Mouse (Mus musculus): ENCODE measurements around the gene Ddx27. TPM values are rescaled to one million over a fixed set of nuclear protein-coding genes. Genes with fewer than 3 reads are reported as not detected.

Gene Ddx27
- polyA plus RNA-seq, 1 experiment from 2014 or later, result 43.6 TPM

GRCm38 (mm10) chr2:167009483-167009882 is 5.5 kb upstream of the Ddx27 start:
- WGBS, result 67% methylated on average over 4 of the region's 4 CpGs
- Histone ChIP-seq H3K4me1 (replicated peaks; ENCODE audit: control insufficient read depth, insufficient read depth, low read length) (no peaks in the 10 kb centered on the region), H3K27ac (ENCODE audit: low read length) (no peak overlapping the region)

GRCm38 (mm10) chr2:167010546-167010945 is 4.4 kb upstream of the Ddx27 start:
- Histone ChIP-seq H3K4me1 (replicated peaks; ENCODE audit: control insufficient read depth, insufficient read depth, low read length) (no peaks in the 10 kb centered on the region), H3K4me2 (ENCODE audit: low read depth, low read length) (no peak overlapping the region), H3K9ac (ENCODE audit: low read length) (no peak overlapping the region), H3K4me3 (ENCODE audit: low read length) (no peak overlapping the region), H3K36me3 (ENCODE audit: control insufficient read depth, insufficient read depth, low read length) (no peaks in the 10 kb centered on the region), H3K9me3 (ENCODE audit: control insufficient read depth, low read length) (no peaks in the 10 kb centered on the region), H3K27me3 (ENCODE audit: control insufficient read depth, insufficient read depth, low read depth, low read length) (no peaks in the 10 kb centered on the region), H3K27ac (ENCODE audit: low read length) (no peak overlapping the region)
- 78% methylated on average over 3 of the region's 3 CpGs for WGBS
- ATAC-seq (ENCODE audit: low read depth), result no peak

More at GRCm38 (mm10) chr2:167009483-167009882, 5.5 kb upstream of the Ddx27 start:
- Histone ChIP-seq H3K4me3 (ENCODE audit: low read length) (no peak overlapping the region), H3K9me3 (ENCODE audit: control insufficient read depth, low read length) (no peaks in the 10 kb centered on the region), H3K4me2 (ENCODE audit: low read depth, low read length) (no peak overlapping the region), H3K9ac (ENCODE audit: low read length) (no peak overlapping the region), H3K36me3 (ENCODE audit: control insufficient read depth, insufficient read depth, low read length) (no peaks in the 10 kb centered on the region), H3K27me3 (ENCODE audit: control insufficient read depth, insufficient read depth, low read depth, low read length) (no peaks in the 10 kb centered on the region)
- ATAC-seq (ENCODE audit: low read depth), result no peak

GRCm38 (mm10) chr2:167015382-167015718 is 357 bp downstream of the Ddx27 start:
- Histone ChIP-seq H3K36me3 (ENCODE audit: control insufficient read depth, insufficient read depth, low read length) (peaks cover 7% of the 10 kb centered on the region), H3K27me3 (ENCODE audit: control insufficient read depth, insufficient read depth, low read depth, low read length) (no peaks in the 10 kb centered on the region), H3K9ac (ENCODE audit: low read length) (peak overlapping the region; percentile 91), H3K27ac (ENCODE audit: low read length) (peak overlapping the region; percentile 65; the same call in 1 of the 2 replicates), H3K4me2 (ENCODE audit: low read depth, low read length) (peak overlapping the region; percentile 97), H3K9me3 (ENCODE audit: control insufficient read depth, low read length) (no peaks in the 10 kb centered on the region), H3K4me3 (ENCODE audit: low read length) (peak overlapping the region; percentile 93), H3K4me1 (replicated peaks; ENCODE audit: control insufficient read depth, insufficient read depth, low read length) (peaks cover 10% of the 10 kb centered on the region)
- 0% methylated on average over 21 of the region's 21 CpGs for WGBS
- peak; percentile 78 for ATAC-seq (ENCODE audit: low read depth)

- Histone ChIP-seq H3K27me3 (ENCODE audit: control insufficient read depth, insufficient read depth, low read depth, low read length) (no peaks in the 10 kb centered on the region), H3K9me3 (ENCODE audit: control insufficient read depth, low read length) (no peaks in the 10 kb centered on the region), H3K9ac (ENCODE audit: low read length) (no peak overlapping the region), H3K27ac (ENCODE audit: low read length) (no peak overlapping the region), H3K4me3 (ENCODE audit: low read length) (no peak overlapping the region), H3K4me1 (replicated peaks; ENCODE audit: control insufficient read depth, insufficient read depth, low read length) (peaks cover 10% of the 10 kb centered on the region), H3K4me2 (ENCODE audit: low read depth, low read length) (no peak overlapping the region), H3K36me3 (ENCODE audit: control insufficient read depth, insufficient read depth, low read length) (peaks cover 26% of the 10 kb centered on the region)
- 84% methylated on average over 10 of the region's 10 CpGs for WGBS
- ATAC-seq (ENCODE audit: low read depth), result no peak
Measured at GRCm38 (mm10) chr2:167019396-167019795, 4.4 kb downstream of the Ddx27 start.

GRCm38 (mm10) chr2:167028553-167028952 is 13.6 kb downstream of the Ddx27 start:
- H3K27me3 ChIP-seq (ENCODE audit: control insufficient read depth, insufficient read depth, low read depth, low read length), result no peaks in the 10 kb centered on the region
- no peak overlapping the region for H3K4me2 ChIP-seq (ENCODE audit: low read depth, low read length)
- H3K9ac ChIP-seq (ENCODE audit: low read length), result no peak overlapping the region
- ATAC-seq (ENCODE audit: low read depth), result no peak
- H3K4me1 ChIP-seq (replicated peaks; ENCODE audit: control insufficient read depth, insufficient read depth, low read length), result no peaks in the 10 kb centered on the region
- WGBS, result 90% methylated on average over 7 of the region's 7 CpGs
- peaks cover 54% of the 10 kb centered on the region for H3K36me3 ChIP-seq (ENCODE audit: control insufficient read depth, insufficient read depth, low read length)
- H3K27ac ChIP-seq (ENCODE audit: low read length), result no peak overlapping the region
- H3K4me3 ChIP-seq (ENCODE audit: low read length), result no peak overlapping the region
- no peaks in the 10 kb centered on the region for H3K9me3 ChIP-seq (ENCODE audit: control insufficient read depth, low read length)

- Histone ChIP-seq H3K4me1 (replicated peaks; ENCODE audit: control insufficient read depth, insufficient read depth, low read length) (no peaks in the 10 kb centered on the region), H3K27me3 (ENCODE audit: control insufficient read depth, insufficient read depth, low read depth, low read length) (no peaks in the 10 kb centered on the region), H3K36me3 (ENCODE audit: control insufficient read depth, insufficient read depth, low read length) (peaks cover 63% of the 10 kb centered on the region), H3K4me3 (ENCODE audit: low read length) (no peak overlapping the region), H3K27ac (ENCODE audit: low read length) (no peak overlapping the region), H3K4me2 (ENCODE audit: low read depth, low read length) (no peak overlapping the region), H3K9ac (ENCODE audit: low read length) (no peak overlapping the region), H3K9me3 (ENCODE audit: control insufficient read depth, low read length) (no peaks in the 10 kb centered on the region)
- ATAC-seq (ENCODE audit: low read depth), result no peak
- WGBS, result 87% methylated on average over 4 of the region's 4 CpGs
Measured at GRCm38 (mm10) chr2:167030507-167030906, 15.5 kb downstream of the Ddx27 start.

GRCm38 (mm10) chr2:167037710-167038109 is 22.7 kb downstream of the Ddx27 start:
- Histone ChIP-seq H3K4me1 (replicated peaks; ENCODE audit: control insufficient read depth, insufficient read depth, low read length) (no peaks in the 10 kb centered on the region), H3K9ac (ENCODE audit: low read length) (no peak overlapping the region), H3K4me2 (ENCODE audit: low read depth, low read length) (no peak overlapping the region), H3K9me3 (ENCODE audit: control insufficient read depth, low read length) (no peaks in the 10 kb centered on the region), H3K36me3 (ENCODE audit: control insufficient read depth, insufficient read depth, low read length) (peaks cover 55% of the 10 kb centered on the region), H3K4me3 (ENCODE audit: low read length) (no peak overlapping the region), H3K27me3 (ENCODE audit: control insufficient read depth, insufficient read depth, low read depth, low read length) (no peaks in the 10 kb centered on the region), H3K27ac (ENCODE audit: low read length) (no peak overlapping the region)
- WGBS, result 90% methylated on average over 12 of the region's 12 CpGs
- ATAC-seq (ENCODE audit: low read depth), result no peak

GRCm38 (mm10) chr2:167038297-167038696 is 23.3 kb downstream of the Ddx27 start:
- Histone ChIP-seq H3K4me1 (replicated peaks; ENCODE audit: control insufficient read depth, insufficient read depth, low read length) (no peaks in the 10 kb centered on the region), H3K4me2 (ENCODE audit: low read depth, low read length) (no peak overlapping the region), H3K9me3 (ENCODE audit: control insufficient read depth, low read length) (no peaks in the 10 kb centered on the region), H3K27ac (ENCODE audit: low read length) (no peak overlapping the region), H3K4me3 (ENCODE audit: low read length) (no peak overlapping the region), H3K36me3 (ENCODE audit: control insufficient read depth, insufficient read depth, low read length) (peaks cover 56% of the 10 kb centered on the region), H3K27me3 (ENCODE audit: control insufficient read depth, insufficient read depth, low read depth, low read length) (no peaks in the 10 kb centered on the region), H3K9ac (ENCODE audit: low read length) (no peak overlapping the region)
- ATAC-seq (ENCODE audit: low read depth), result no peak
- 89% methylated on average over 6 of the region's 6 CpGs for WGBS

- H3K4me2 ChIP-seq (ENCODE audit: low read depth, low read length), result no peak overlapping the region
- H3K4me1 ChIP-seq (replicated peaks; ENCODE audit: control insufficient read depth, insufficient read depth, low read length), result no peaks in the 10 kb centered on the region
- peaks cover 55% of the 10 kb centered on the region for H3K36me3 ChIP-seq (ENCODE audit: control insufficient read depth, insufficient read depth, low read length)
- H3K9me3 ChIP-seq (ENCODE audit: control insufficient read depth, low read length), result no peaks in the 10 kb centered on the region
- 88% methylated on average over 7 of the region's 7 CpGs for WGBS
- H3K27me3 ChIP-seq (ENCODE audit: control insufficient read depth, insufficient read depth, low read depth, low read length), result no peaks in the 10 kb centered on the region
- H3K9ac ChIP-seq (ENCODE audit: low read length), result no peak overlapping the region
- ATAC-seq (ENCODE audit: low read depth), result no peak
- H3K4me3 ChIP-seq (ENCODE audit: low read length), result no peak overlapping the region
- H3K27ac ChIP-seq (ENCODE audit: low read length), result no peak overlapping the region
Measured at GRCm38 (mm10) chr2:167038716-167039115, 23.7 kb downstream of the Ddx27 start.

GRCm38 (mm10) chr2:167039386-167039785 is 24.4 kb downstream of the Ddx27 start:
- WGBS, result 54% methylated on average over 8 of the region's 8 CpGs
- Histone ChIP-seq H3K4me2 (ENCODE audit: low read depth, low read length) (no peak overlapping the region), H3K36me3 (ENCODE audit: control insufficient read depth, insufficient read depth, low read length) (peaks cover 48% of the 10 kb centered on the region), H3K4me3 (ENCODE audit: low read length) (no peak overlapping the region), H3K27me3 (ENCODE audit: control insufficient read depth, insufficient read depth, low read depth, low read length) (no peaks in the 10 kb centered on the region), H3K9me3 (ENCODE audit: control insufficient read depth, low read length) (no peaks in the 10 kb centered on the region), H3K27ac (ENCODE audit: low read length) (no peak overlapping the region), H3K4me1 (replicated peaks; ENCODE audit: control insufficient read depth, insufficient read depth, low read length) (no peaks in the 10 kb centered on the region), H3K9ac (ENCODE audit: low read length) (no peak overlapping the region)
- ATAC-seq (ENCODE audit: low read depth), result no peak
